Mouse (Mus musculus) stomach, postnatal 0 days (tissue): ENCODE results near the gene Ppp1r7.

Experiments
- CTCF ChIP-seq: IDR thresholded peaks from 2 replicates; pipeline ENCODE4 v1.5.1; 2016; ENCODE audit warnings: antibody characterized with exemption, low read depth, mild to moderate bottlenecking, moderate library complexity
- EP300 ChIP-seq: optimal IDR thresholded peaks from 2 replicates; pipeline ENCODE3; 2016; ENCODE audit warnings: antibody characterized with exemption

DNA sequence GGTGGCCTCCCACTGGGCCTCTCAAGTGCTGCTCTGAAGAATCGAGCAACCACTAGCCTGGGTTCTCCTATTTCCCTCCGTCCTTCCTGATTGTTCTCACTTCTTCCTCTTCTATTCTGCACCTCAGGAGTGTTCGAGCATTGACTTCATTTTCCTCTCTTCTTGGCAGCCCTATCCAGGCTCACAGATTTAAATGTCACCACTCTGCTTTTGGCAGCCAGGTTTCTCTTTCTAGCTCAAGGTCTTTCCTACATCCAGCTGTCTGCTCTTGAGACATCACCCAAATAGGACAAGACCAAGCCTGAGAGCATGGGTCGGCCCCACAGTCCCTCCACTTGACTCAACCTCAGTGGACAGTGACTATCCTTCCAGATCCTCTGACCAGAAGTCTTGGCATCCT, 20.0 kb downstream of the Ppp1r7 start:
- TF ChIP-seq EP300 (no peak), CTCF (no peak)
